Mouse (Mus musculus): ENCODE results near the gene Zfp219.

DNA sequence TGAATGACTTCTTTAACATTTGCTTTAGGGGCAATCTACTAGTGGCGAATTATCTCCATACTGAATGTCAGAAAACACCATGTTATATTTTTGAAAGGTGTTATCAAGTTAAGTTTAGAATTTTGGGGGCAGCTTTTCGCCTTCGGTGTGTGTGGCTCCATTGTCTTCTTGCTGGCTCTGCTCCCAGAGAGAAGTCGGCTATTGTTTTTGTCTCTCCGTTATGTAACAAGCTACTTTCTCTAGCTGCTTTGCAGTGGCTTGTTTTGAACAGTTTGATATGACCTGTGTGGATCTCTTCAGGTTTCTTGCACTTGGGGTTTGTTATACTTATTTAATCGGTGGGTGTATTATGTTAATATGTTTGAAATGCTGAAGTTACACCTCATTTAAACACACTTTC, 22.9 kb upstream of the Zfp219 start:
- TF ChIP-seq CTCF (IDR thresholded peaks at IDR 0.05; ENCODE audit: low read depth, low read length) (no peak), EP300 (IDR thresholded peaks at IDR 0.05; ENCODE audit: insufficient read depth, low read depth, low read length) (no peak), POLR2A (IDR thresholded peaks at IDR 0.05; ENCODE audit: insufficient read depth, low read length) (no peak)

Data from ES-Bruce4 (cell line).